Mouse (Mus musculus) embryonic facial prominence, embryonic 14.5 days (tissue): Measurements from ENCODE around the gene Hoxc5. TPM values are rescaled to one million over a fixed set of nuclear protein-coding genes. Genes with fewer than 3 reads are reported as not detected.

Source experiments
- ATAC-seq: fragments of 200-750 bp; cut with Nextera tagmentation; 2 replicates; pipeline ENCODE4 v1.8.0; 2017; ENCODE audit warnings: low read depth, moderate number of reproducible peaks, moderate TSS enrichment
- DNase-seq: peaks from one replicate; pipeline ENCODE4 v3.0.0-alpha.2; 2015; ENCODE audit warnings: low spot score
- H3K27ac ChIP-seq: fragments of 300-500 bp; sonication (generic); replicated peaks from 2 replicates; pipeline ENCODE4 v1.5.1; 2014; ENCODE audit warnings: low read depth, mild to moderate bottlenecking, low read length, moderate library complexity
- H3K27me3 ChIP-seq: fragments of 300-500 bp; sonication (generic); replicated peaks from 2 replicates; pipeline ENCODE4 v1.6.1; 2014; ENCODE audit warnings: low read length; ENCODE audit not compliant: control insufficient read depth, insufficient read depth
- H3K36me3 ChIP-seq: fragments of 300-500 bp; sonication (generic); 2 replicates; pipeline ENCODE4 v1.6.1; 2014; ENCODE audit warnings: low read length, mixed read lengths; ENCODE audit not compliant: control insufficient read depth, insufficient read depth
- H3K4me1 ChIP-seq: fragments of 300-500 bp; sonication (generic); 2 replicates; pipeline ENCODE4 v1.6.1; 2014; ENCODE audit warnings: antibody characterized with exemption, low read length; ENCODE audit not compliant: control insufficient read depth, insufficient read depth
- H3K4me2 ChIP-seq: fragments of 300-500 bp; sonication (generic); 2 replicates; pipeline ENCODE4 v1.6.1; 2014; ENCODE audit warnings: low read depth, mild to moderate bottlenecking, low read length, moderate library complexity, mixed read lengths
- H3K4me3 ChIP-seq: fragments of 300-500 bp; sonication (generic); 2 replicates; pipeline ENCODE4 v1.5.1; 2014; ENCODE audit warnings: low read depth, mild to moderate bottlenecking, low read length
- H3K9ac ChIP-seq: fragments of 300-500 bp; sonication (generic); 2 replicates; pipeline ENCODE4 v1.6.1; 2014; ENCODE audit warnings: low read depth, mild to moderate bottlenecking, low read length, moderate library complexity, mixed read lengths
- H3K9me3 ChIP-seq: fragments of 300-500 bp; sonication (generic); 2 replicates; pipeline ENCODE4 v1.6.1; 2016; ENCODE audit warnings: low read length; ENCODE audit not compliant: control insufficient read depth
- WGBS: fragments of 180-500 bp; shearing (Covaris S2); extraction: QIAGEN DNeasy Blood & Tissue Kit; methylation state at CpG from one replicate; pipeline ENCODE4 v1.1.7; 2014; 5-methylcytosine and 5-hydroxymethylcytosine counted together
- polyA plus RNA-seq: library from polyadenylated mRNA; unstranded; fragments of >200 nt; fragmentation: Nextera tagmentation; extraction: Ambion mirVana; gene quantifications from 2 replicates; pipeline ENCODE4 v1.2.1, GENCODE M21; 2014

Gene Hoxc5
- polyA plus RNA-seq, 1 experiment from 2014 or later = 0.96 TPM

- Histone ChIP-seq H3K4me1 (no peaks in the 10 kb centered on the region), H3K4me2 (no peak overlapping the region), H3K9ac (no peak overlapping the region), H3K27ac (no peak overlapping the region), H3K9me3 (no peaks in the 10 kb centered on the region), H3K4me3 (no peak overlapping the region), H3K27me3 (peaks cover 99% of the 10 kb centered on the region), H3K36me3 (no peaks in the 10 kb centered on the region)
- under 1% methylated on average over 12 of the region's 12 CpGs for WGBS
- ATAC-seq = no peak
- DNase-seq = peak; percentile 41
Observed at GRCm38 (mm10) chr15:102970740-102971139, 3.5 kb downstream of the Hoxc5 start.

- H3K4me2 ChIP-seq = no peak overlapping the region
- H3K4me1 ChIP-seq = no peaks in the 10 kb centered on the region
- WGBS = 0% methylated on average over 14 of the region's 21 CpGs
- no peak overlapping the region for H3K9ac ChIP-seq
- no peak for ATAC-seq
- DNase-seq = no peak
- H3K36me3 ChIP-seq = no peaks in the 10 kb centered on the region
- H3K4me3 ChIP-seq = no peak overlapping the region
- peaks cover 99% of the 10 kb centered on the region for H3K27me3 ChIP-seq
- H3K27ac ChIP-seq = no peak overlapping the region
- no peaks in the 10 kb centered on the region for H3K9me3 ChIP-seq
Observed at GRCm38 (mm10) chr15:102972254-102972653, 5.0 kb downstream of the Hoxc5 start.

- no peaks in the 10 kb centered on the region for H3K9me3 ChIP-seq
- DNase-seq = no peak
- no peak overlapping the region for H3K4me3 ChIP-seq
- no peak overlapping the region for H3K4me2 ChIP-seq
- WGBS = 2% methylated on average over 6 of the region's 6 CpGs
- no peak for ATAC-seq
- peaks cover 99% of the 10 kb centered on the region for H3K27me3 ChIP-seq
- no peaks in the 10 kb centered on the region for H3K4me1 ChIP-seq
- no peaks in the 10 kb centered on the region for H3K36me3 ChIP-seq
- no peak overlapping the region for H3K9ac ChIP-seq
- no peak overlapping the region for H3K27ac ChIP-seq
Observed at GRCm38 (mm10) chr15:102972753-102973152, 5.5 kb downstream of the Hoxc5 start.

- Histone ChIP-seq H3K27ac (no peak overlapping the region), H3K4me2 (no peak overlapping the region), H3K4me3 (no peak overlapping the region), H3K27me3 (peaks cover 100% of the 10 kb centered on the region), H3K9me3 (no peaks in the 10 kb centered on the region), H3K36me3 (no peaks in the 10 kb centered on the region), H3K9ac (no peak overlapping the region), H3K4me1 (no peaks in the 10 kb centered on the region)
- DNase-seq (no peak), ATAC-seq (no peak)
- WGBS = 7% methylated on average over 7 of the region's 7 CpGs
Observed at GRCm38 (mm10) chr15:102975034-102975433, 7.8 kb downstream of the Hoxc5 start.

- DNase-seq (no peak), ATAC-seq (no peak)
- Histone ChIP-seq H3K36me3 (no peaks in the 10 kb centered on the region), H3K4me3 (no peak overlapping the region), H3K9ac (no peak overlapping the region), H3K27me3 (peaks cover 100% of the 10 kb centered on the region), H3K4me1 (no peaks in the 10 kb centered on the region), H3K4me2 (no peak overlapping the region), H3K27ac (no peak overlapping the region), H3K9me3 (no peaks in the 10 kb centered on the region)
- 0% methylated on average over 21 of the region's 21 CpGs for WGBS
Observed at GRCm38 (mm10) chr15:102975688-102976111, 8.5 kb downstream of the Hoxc5 start.

GRCm38 (mm10) chr15:102976171-102976570, 8.9 kb downstream of the Hoxc5 start, which contains the start of gene Hoxc9:
TSS of gene Hoxc9 (plus strand) at chr15:102976439.
- H3K9me3 ChIP-seq = no peaks in the 10 kb centered on the region
- H3K27me3 ChIP-seq = peaks cover 100% of the 10 kb centered on the region
- no peaks in the 10 kb centered on the region for H3K36me3 ChIP-seq
- ATAC-seq = no peak
- H3K9ac ChIP-seq = no peak within 1 kb of the TSS
- no peak within 1 kb of the TSS for H3K4me2 ChIP-seq
- no peaks in the 10 kb centered on the region for H3K4me1 ChIP-seq
- 3% methylated on average over 17 of the region's 20 CpGs for WGBS
- no peak within 1 kb of the TSS for H3K4me3 ChIP-seq
- DNase-seq = no peak
- H3K27ac ChIP-seq = no peak within 1 kb of the TSS

GRCm38 (mm10) chr15:102976631-102977422, 9.6 kb downstream of the Hoxc5 start:
- under 1% methylated on average over 36 of the region's 37 CpGs for WGBS
- H3K27ac ChIP-seq = no peak overlapping the region
- no peak overlapping the region for H3K4me2 ChIP-seq
- no peaks in the 10 kb centered on the region for H3K9me3 ChIP-seq
- H3K4me1 ChIP-seq = no peaks in the 10 kb centered on the region
- DNase-seq (no peak), ATAC-seq (no peak)
- peaks cover 100% of the 10 kb centered on the region for H3K27me3 ChIP-seq
- H3K36me3 ChIP-seq = no peaks in the 10 kb centered on the region
- no peak overlapping the region for H3K9ac ChIP-seq
- no peak overlapping the region for H3K4me3 ChIP-seq

- no peaks in the 10 kb centered on the region for H3K9me3 ChIP-seq
- ATAC-seq = no peak
- WGBS = 3% methylated on average over 16 of the region's 16 CpGs
- H3K27ac ChIP-seq = no peak overlapping the region
- no peak overlapping the region for H3K9ac ChIP-seq
- peaks cover 100% of the 10 kb centered on the region for H3K27me3 ChIP-seq
- H3K4me3 ChIP-seq = no peak overlapping the region
- H3K4me2 ChIP-seq = no peak overlapping the region
- no peak for DNase-seq
- H3K4me1 ChIP-seq = no peaks in the 10 kb centered on the region
- H3K36me3 ChIP-seq = no peaks in the 10 kb centered on the region
Observed at GRCm38 (mm10) chr15:102977423-102977974, 10.3 kb downstream of the Hoxc5 start.
